Mouse (Mus musculus) ES-Bruce4 (cell line): ENCODE data around the gene Eps15l1.

Experiments
- EP300 ChIP-seq: IDR thresholded peaks from 2 replicates; pipeline ENCODE4 v1.6.1; 2011; ENCODE audit warnings: low read depth, low read length; ENCODE audit not compliant: insufficient read depth
- POLR2A ChIP-seq: IDR thresholded peaks from one replicate; pipeline ENCODE4 v1.8.1; 2011; ENCODE audit warnings: low read length; ENCODE audit not compliant: insufficient read depth

GRCm38 (mm10) chr8:72421362-72422335 lies at the start of gene Eps15l1:
- TF ChIP-seq POLR2A, result peak; percentile 74
- peak; percentile 59; the same call in 1 of the 2 replicates for TF ChIP-seq EP300
